Mouse (Mus musculus) ES-Bruce4 (cell line): ENCODE measurements around the gene Sec61a1. TPM values are rescaled to one million over a fixed set of nuclear protein-coding genes. Genes with fewer than 3 reads are reported as not detected.
A peak's percentile ranks its signal among the peaks of the same experiment; 100 is the strongest.

ENCODE experiments used
- H3K27ac ChIP-seq: 2 replicates; pipeline ENCODE4 v1.5.1; 2012; ENCODE audit warnings: low read length, inconsistent platforms; ENCODE audit not compliant: insufficient read depth
- H3K27me3 ChIP-seq: 2 replicates; pipeline ENCODE4 v1.6.1; 2012; ENCODE audit warnings: mild to moderate bottlenecking, low read length, inconsistent platforms; ENCODE audit not compliant: control insufficient read depth, poor library complexity, insufficient read depth, severe bottlenecking
- H3K36me3 ChIP-seq: 2 replicates; pipeline ENCODE4 v1.6.1; 2012; ENCODE audit warnings: inconsistent platforms, mild to moderate bottlenecking, low read length, moderate library complexity; ENCODE audit not compliant: control insufficient read depth, poor library complexity, insufficient read depth, severe bottlenecking
- H3K4me1 ChIP-seq: one replicate; pipeline ENCODE4 v1.8.1; 2011; ENCODE audit warnings: low read length; ENCODE audit not compliant: control insufficient read depth, insufficient read depth
- H3K4me3 ChIP-seq: 2 replicates; pipeline ENCODE4 v1.5.1; 2011; ENCODE audit warnings: low read depth, mild to moderate bottlenecking, low read length
- H3K9ac ChIP-seq: 2 replicates; pipeline ENCODE4 v1.6.1; 2012; ENCODE audit warnings: low read depth, mild to moderate bottlenecking, inconsistent platforms; ENCODE audit not compliant: poor library complexity, severe bottlenecking
- H3K9me3 ChIP-seq: replicated peaks from 2 replicates; pipeline ENCODE4 v1.6.1; 2012; ENCODE audit warnings: mild to moderate bottlenecking, low read length, inconsistent platforms; ENCODE audit not compliant: control insufficient read depth, poor library complexity, insufficient read depth, severe bottlenecking
- CTCF ChIP-seq: IDR thresholded peaks from one replicate; pipeline ENCODE4 v1.8.1; 2011; ENCODE audit warnings: low read depth, low read length
- EP300 ChIP-seq: IDR thresholded peaks from 2 replicates; pipeline ENCODE4 v1.6.1; 2011; ENCODE audit warnings: low read depth, low read length; ENCODE audit not compliant: insufficient read depth
- POLR2A ChIP-seq: IDR thresholded peaks from one replicate; pipeline ENCODE4 v1.8.1; 2011; ENCODE audit warnings: low read length; ENCODE audit not compliant: insufficient read depth
- polyA plus RNA-seq: library from polyadenylated mRNA; stranded (reverse); fragments of >200 nt; gene quantifications from 2 replicates; pipeline ENCODE4 v1.2.4, GENCODE M21; 2011; ENCODE audit warnings: low read depth; ENCODE audit not compliant: missing spikeins, insufficient read depth, insufficient read length

The Sec61a1 gene
- polyA plus RNA-seq, 1 experiment, result 126 TPM

DNA sequence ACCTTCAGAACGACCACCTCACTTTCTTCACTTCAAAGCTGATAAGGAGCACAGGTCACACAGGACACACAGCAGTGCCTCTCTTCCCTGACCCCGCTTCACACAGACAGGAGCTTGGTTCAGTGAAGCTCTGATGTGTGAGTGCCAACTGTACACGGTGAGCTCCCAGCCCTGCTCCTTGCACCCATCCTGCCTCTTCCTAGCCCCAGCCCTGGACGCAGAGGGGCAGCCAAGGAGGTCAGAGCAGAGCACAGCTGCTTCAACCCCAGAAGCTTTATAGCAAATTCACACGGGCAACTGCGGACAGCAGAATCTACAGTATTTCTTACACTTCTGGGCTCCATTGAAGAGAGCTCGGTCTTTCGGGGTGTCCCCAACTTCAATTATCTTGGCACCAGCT, 4.7 kb downstream of the Sec61a1 start:
- Histone ChIP-seq H3K4me3 (no peak overlapping the region), H3K27me3 (no peaks in the 10 kb centered on the region), H3K4me1 (no peaks in the 10 kb centered on the region), H3K36me3 (peaks cover 42% of the 10 kb centered on the region), H3K9ac (no peak overlapping the region), H3K27ac (no peak overlapping the region), H3K9me3 (no peaks in the 10 kb centered on the region)
- TF ChIP-seq EP300 (no peak), POLR2A (no peak), CTCF (no peak)

DNA sequence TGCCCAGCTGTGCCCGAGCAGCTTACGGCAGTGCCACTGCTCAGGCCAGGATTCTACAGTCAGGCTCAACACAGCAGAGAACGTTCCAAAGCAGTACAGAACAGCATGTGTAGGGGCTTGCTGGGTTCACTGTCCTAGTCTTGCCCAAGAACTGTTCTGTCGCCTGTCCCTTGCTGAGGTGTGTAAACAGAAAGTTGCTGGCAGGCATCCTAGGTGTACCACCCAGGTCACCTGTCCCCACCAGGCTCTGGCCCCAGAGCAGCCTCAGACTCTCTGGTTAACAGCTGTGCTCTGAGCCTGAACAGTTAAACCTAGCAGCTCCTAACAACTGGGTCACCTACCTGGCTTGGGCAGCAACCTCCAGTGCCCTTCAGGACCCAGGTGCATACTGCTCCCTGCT, 15.7 kb downstream of the Sec61a1 start:
- Histone ChIP-seq H3K4me3 (no peak overlapping the region), H3K36me3 (peaks cover 36% of the 10 kb centered on the region), H3K4me1 (no peaks in the 10 kb centered on the region), H3K27ac (no peak overlapping the region), H3K9ac (no peak overlapping the region), H3K27me3 (no peaks in the 10 kb centered on the region), H3K9me3 (no peaks in the 10 kb centered on the region)
- TF ChIP-seq POLR2A (no peak), CTCF (no peak), EP300 (no peak)

DNA sequence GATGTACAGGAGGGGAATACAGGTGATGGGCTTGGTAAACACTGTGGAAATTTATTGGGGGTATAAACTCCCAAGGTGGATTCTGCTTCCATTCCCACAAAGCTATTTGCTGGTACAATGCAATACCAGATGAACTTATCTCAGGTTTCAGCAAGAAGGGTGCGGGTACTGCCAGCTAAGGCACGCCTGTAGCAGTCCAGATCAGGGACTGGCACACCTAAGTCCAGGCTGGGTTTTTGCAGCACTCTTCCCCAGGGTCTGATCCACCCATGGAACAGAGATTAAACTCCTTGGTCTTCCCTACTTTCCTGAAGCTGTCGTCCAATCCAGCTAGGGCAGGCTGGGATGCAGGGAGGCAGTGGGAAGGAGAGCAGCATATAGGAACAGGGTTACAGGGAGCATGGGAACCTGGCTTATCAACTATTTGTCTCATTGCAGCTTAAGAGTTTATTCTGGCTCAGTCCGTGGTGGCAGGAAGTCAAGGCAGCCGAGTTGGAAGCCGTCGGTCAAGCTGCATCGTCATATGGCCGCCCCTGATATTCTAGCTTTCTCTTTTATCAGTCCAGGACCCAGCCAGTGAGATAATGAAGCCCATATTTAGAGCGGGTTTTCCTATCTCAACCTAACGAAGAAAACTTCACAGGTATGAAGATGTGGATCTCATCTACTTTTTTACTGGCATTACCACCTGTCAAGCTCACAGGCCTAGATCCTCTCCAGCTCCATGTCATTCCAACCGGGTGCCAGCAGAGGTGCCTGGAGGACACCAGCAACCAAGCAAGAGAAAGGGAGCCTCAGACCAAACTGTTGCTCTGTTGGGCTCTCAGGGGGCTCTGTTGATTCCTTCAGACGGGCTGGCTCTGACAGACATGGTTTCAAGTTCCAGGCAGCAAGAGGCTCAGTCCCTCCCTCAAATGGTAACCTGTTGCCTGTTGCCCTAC, 16.4 kb downstream of the Sec61a1 start:
- H3K9ac ChIP-seq, result no peak overlapping the region
- TF ChIP-seq CTCF (no peak), POLR2A (no peak), EP300 (no peak)
- no peak overlapping the region for H3K4me3 ChIP-seq
- no peaks in the 10 kb centered on the region for H3K4me1 ChIP-seq
- no peaks in the 10 kb centered on the region for H3K27me3 ChIP-seq
- no peak overlapping the region for H3K27ac ChIP-seq
- no peaks in the 10 kb centered on the region for H3K9me3 ChIP-seq
- H3K36me3 ChIP-seq, result peaks cover 29% of the 10 kb centered on the region

DNA sequence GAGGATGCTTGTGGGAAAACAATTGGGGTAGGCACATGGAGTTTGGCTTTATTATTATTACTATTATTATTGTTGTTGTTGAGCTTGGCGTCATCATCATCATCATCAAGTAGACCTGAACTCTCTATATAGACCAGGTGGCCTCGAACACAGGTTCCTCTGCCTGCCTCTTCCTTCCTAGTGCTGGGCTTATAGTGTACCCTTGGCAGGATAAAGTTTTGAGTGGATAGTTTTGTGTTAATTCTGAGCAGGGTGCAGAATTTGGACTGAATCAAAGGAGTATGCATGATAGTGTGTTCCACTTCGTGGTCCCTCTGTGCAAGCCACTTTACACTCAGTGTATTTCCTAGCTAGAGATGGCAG, 18.3 kb downstream of the Sec61a1 start:
- no peak for TF ChIP-seq POLR2A
- TF ChIP-seq EP300, result no peak
- TF ChIP-seq CTCF, result no peak
- Histone ChIP-seq H3K9me3 (no peaks in the 10 kb centered on the region), H3K27me3 (no peaks in the 10 kb centered on the region), H3K4me3 (no peak overlapping the region), H3K27ac (no peak overlapping the region), H3K9ac (peak overlapping the region; percentile 63), H3K4me1 (no peaks in the 10 kb centered on the region), H3K36me3 (peaks cover 21% of the 10 kb centered on the region)

DNA sequence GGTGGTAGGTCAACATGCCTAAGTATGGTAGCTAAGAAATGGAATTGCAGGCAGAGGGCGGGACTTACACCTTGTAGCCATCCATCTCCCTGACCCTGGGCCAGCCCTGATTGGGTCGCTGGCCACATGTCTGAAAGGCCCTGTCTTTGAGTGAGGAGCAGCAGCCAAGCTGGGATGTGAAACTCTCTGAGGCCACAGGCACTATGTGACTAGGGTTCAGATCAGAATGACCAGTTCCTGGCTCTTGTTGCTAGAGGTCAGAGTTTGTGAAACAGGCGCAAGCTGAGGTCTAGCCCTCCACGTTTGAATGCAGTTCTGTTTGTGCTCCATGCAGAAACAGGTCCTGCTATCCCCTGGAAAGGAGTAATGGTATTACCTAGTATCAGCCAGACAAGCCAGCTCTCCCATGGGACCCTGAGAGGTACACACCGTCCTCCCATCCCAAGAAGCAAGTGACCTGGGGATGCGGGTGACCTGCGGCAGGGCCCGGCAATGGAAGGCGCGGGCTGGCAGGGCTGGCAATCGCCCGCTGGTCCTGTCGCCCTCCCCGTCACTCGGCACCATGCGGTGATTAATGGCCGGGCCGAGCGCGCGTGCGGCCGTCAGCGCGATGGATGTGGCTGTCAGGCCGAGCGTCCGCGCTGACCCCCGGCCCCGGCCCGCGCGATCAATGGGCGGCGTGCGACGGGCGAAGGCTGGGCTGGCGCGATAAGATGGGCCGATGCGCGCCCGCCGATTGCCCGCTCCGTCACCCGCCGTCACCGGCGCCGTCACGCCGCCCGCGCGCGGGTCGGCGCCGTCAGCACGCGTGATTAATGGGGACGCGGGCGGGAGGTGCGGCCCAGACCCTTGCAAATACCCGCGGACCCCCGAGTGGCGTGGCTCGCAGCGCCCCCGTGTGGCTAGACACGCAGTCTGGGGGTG, 19.0 kb downstream of the Sec61a1 start:
- Histone ChIP-seq H3K36me3 (peaks cover 15% of the 10 kb centered on the region), H3K9ac (peak overlapping the region; percentile 63), H3K4me3 (peak overlapping the region; percentile 55)

DNA sequence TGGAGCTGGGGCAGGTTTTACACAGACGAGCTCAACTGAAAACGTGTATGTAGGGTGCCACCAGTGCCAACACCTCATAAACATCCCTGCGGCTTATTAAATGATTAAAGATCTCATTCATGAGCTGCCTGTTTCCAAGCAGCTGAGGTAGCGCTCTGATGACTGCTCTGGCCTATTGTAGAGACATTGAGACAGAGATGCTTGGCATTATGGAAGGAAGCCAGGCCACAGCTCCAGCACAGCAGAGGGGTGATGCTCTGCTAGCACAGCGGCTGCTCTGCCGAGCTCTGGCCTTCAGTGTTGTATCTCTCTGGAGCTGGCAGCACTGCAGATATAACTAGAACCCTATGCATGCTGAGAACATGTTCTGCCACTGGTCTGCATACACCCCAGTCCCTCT, 25.0 kb downstream of the Sec61a1 start:
- Histone ChIP-seq H3K4me1 (no peaks in the 10 kb centered on the region), H3K9me3 (no peaks in the 10 kb centered on the region), H3K4me3 (no peak overlapping the region), H3K9ac (no peak overlapping the region), H3K36me3 (peaks cover 8% of the 10 kb centered on the region), H3K27me3 (no peaks in the 10 kb centered on the region), H3K27ac (no peak overlapping the region)
- TF ChIP-seq POLR2A (no peak), EP300 (no peak), CTCF (no peak)

More for the DNA sequence above, 19.0 kb downstream of the Sec61a1 start:
- Histone ChIP-seq H3K9me3 (no peaks in the 10 kb centered on the region), H3K27me3 (no peaks in the 10 kb centered on the region), H3K27ac (no peak overlapping the region), H3K4me1 (no peaks in the 10 kb centered on the region)
- TF ChIP-seq CTCF, result peak; percentile 82
- no peak for TF ChIP-seq EP300
